Mouse (Mus musculus) liver, adult (tissue): ENCODE results near the gene Ldlrap1.

Source experiments
- GATA4 ChIP-seq: IDR thresholded peaks from 2 replicates; pipeline ENCODE4 v1.6.1; 2014; ENCODE audit warnings: mild to moderate bottlenecking, low read length; ENCODE audit not compliant: insufficient replicate concordance

The Ldlrap1 gene

GRCm38 (mm10) chr4:134743881-134744633 is 23.8 kb downstream of the Ldlrap1 start:
- TF ChIP-seq GATA4, result no peak

DNA sequence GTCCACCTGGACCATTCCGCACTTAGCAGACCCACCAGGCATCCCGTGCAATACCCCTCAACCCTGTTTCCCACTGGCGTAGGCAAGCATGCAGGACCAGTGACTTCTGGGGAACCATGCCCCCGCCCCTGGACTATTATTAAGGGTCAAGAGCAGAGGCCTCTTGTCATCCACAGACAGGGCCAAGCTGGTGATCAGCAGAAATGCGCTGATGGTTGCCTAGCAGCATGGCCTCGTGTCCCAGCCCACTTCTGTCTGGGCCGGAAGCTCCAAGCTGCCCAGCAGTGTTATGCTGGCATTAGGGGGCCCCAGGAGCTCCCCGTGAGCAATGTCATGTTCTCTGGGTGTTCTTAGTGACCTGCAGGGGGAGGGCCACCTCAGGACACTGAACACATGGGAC is 25.9 kb downstream of the Ldlrap1 start:
- TF ChIP-seq GATA4, result no peak

- TF ChIP-seq GATA4, result no peak
Observed at GRCm38 (mm10) chr4:134740186-134740585, 27.6 kb downstream of the Ldlrap1 start.

DNA sequence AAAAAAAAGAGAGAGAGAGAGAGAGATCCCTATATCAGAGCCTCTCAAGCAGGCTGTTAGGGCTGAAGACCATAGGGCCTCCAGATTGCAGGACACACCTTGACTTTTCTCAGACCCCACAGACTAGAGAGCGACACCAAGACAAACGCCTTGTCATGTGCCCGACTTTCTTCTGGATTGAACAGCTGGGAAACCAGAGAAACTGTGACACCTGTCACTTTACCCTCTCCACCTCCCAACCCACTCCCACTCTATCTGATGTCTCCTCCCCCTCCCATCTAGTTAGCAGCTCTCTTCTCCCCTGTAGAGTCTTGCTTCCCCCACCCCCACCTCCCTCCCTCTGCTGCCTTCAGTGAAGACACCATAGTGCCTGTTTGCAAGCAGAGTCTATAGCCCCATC is 28.3 kb downstream of the Ldlrap1 start:
- no peak for TF ChIP-seq GATA4

GRCm38 (mm10) chr4:134737365-134737910 is 30.4 kb downstream of the Ldlrap1 start:
- TF ChIP-seq GATA4, result no peak

GRCm38 (mm10) chr4:134736147-134736546 is 31.7 kb downstream of the Ldlrap1 start:
- TF ChIP-seq GATA4, result no peak

DNA sequence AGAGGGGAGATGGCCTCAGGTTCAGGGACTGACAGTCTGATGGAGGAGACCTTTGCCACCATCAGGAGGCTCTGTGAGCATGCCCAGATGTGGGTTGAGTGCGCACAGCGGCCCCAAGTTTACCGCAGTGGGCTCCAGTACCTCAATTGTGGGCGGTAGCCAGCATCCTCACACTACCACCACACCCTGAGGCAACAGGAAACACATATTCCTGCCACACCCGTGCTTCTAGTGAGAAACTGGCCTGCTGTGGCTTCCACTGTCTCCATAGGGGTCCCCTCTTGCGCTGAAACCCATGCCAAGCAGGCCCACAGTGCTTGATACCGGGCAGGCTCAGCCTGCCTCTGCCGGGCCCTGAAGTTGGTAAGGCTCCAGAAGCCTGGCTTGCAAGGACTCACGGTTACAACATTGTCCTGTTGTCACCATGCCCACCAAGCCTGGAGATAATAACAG is 33.2 kb downstream of the Ldlrap1 start:
- TF ChIP-seq GATA4, result no peak

DNA sequence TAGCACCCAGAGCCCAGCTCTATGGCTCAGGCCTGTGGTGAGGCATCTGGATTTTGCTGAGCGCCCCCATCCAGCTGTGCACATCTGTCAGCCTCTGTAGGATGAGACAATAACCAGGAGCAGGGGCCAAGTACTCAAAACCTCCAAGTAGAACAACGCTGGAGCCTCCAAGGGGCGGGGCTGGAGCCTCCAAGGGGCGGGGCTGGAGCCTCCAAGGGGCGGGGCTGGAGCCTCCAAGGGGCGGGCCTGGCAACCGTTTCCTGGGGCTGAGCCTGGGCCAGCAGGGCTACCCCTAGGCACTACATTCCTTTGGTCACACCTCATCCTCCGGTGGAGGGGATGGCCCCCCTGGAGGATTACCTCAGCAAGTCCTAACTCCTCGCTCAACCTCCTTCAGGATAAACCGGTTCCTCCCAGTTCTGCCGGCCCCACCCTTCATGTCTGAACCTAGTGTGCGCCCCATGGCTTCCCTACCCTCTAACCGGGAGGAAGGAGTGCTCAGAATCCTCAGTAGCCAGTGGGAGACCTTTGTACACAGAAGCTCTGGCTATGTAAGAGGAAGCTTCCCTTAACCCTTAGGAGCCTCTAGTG is 33.7 kb downstream of the Ldlrap1 start:
- TF ChIP-seq GATA4, result no peak

DNA sequence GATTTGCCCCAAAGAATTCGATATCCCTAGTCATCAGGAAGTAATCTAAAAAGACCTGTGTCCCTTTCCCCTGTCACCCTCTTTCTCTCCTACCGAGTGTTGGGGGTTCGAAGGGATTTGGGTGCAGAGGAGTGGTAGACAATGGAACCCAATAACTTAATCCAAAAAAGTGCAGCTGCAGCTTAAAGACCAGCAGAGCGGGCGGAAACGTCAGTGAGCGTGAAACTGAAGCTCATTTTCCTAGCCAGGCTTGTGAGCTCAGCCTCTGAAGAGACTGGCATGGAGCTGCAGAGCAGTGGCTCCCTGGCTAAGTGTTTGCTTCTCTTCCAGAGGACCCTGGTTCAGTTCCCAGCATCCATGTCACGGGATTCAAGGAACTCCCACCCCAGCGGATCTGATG is 34.5 kb downstream of the Ldlrap1 start:
- TF ChIP-seq GATA4, result no peak

DNA sequence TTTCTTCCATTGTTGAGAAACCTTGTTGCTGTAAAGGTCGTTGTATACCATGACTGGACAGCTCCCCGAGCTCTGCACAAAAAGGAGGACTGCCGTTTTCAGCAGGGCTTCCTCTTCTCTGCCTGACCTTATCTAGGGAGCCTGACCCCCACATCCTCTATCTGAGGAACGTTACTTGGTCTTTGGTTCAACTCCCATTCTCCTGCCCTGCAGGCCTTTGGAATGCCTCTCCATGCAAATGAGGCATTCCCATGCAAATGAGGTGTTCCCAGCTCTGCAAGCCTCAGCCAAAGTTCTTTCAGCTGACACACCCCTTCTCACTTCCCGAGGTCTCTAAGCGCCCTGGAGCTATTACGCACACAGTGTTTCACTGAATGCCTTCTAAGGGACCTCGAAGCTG is 37.7 kb downstream of the Ldlrap1 start:
- peak; percentile 14; the same call in 1 of the 2 replicates for TF ChIP-seq GATA4

GRCm38 (mm10) chr4:134725735-134726345 is 42.0 kb downstream of the Ldlrap1 start:
- TF ChIP-seq GATA4, result no peak

DNA sequence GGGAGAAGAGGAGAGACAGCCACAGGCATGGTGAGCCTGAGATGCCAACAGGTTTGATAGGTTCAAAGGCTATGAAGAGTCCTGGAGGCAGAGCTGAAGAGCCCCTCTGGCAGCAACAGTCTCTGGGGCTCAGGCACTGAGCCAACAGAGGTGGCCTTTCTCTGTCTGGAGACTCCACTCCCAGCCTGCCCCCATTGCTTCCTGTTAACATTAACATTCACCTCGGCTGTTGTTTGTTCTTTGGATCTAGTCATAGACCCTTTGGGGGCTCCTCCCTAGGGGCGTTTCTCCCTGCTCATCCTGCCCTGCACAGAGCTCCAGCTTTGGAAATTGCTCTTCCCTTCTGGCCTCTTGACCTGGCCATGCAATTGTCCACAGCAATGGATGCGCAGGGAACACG is 42.9 kb downstream of the Ldlrap1 start:
- TF ChIP-seq GATA4, result no peak

GRCm38 (mm10) chr4:134723251-134723650 is 44.6 kb downstream of the Ldlrap1 start:
- TF ChIP-seq GATA4, result no peak

GRCm38 (mm10) chr4:134721076-134721475 is 46.7 kb downstream of the Ldlrap1 start:
- TF ChIP-seq GATA4, result no peak

- TF ChIP-seq GATA4, result no peak
Observed at GRCm38 (mm10) chr4:134720371-134720770, 47.5 kb downstream of the Ldlrap1 start.

- TF ChIP-seq GATA4, result no peak
Observed at GRCm38 (mm10) chr4:134719489-134719888, 48.3 kb downstream of the Ldlrap1 start.
